Mouse (Mus musculus): Measurements from ENCODE around the gene Rnf141.

GRCm38 (mm10) chr7:110796367-110797051 lies 47.7 kb downstream of the Rnf141 start:
- TF ChIP-seq CTCF (IDR thresholded peaks at IDR 0.05; ENCODE audit: control insufficient read depth, insufficient read depth, low read length) (no peak), POLR2A (IDR thresholded peaks at IDR 0.05; ENCODE audit: borderline replicate concordance, control insufficient read depth, low read depth, low read length) (no peak)
